Mouse (Mus musculus) midbrain, embryonic 15.5 days (tissue): ENCODE data around the gene Ric1. TPM values are rescaled to one million over a fixed set of nuclear protein-coding genes. Genes with fewer than 3 reads are reported as not detected.

ENCODE experiments used
- ATAC-seq: fragments of 200-750 bp; cut with Nextera tagmentation; replicated peaks from 2 replicates; pipeline ENCODE4 v1.8.0; 2017; ENCODE audit warnings: moderate TSS enrichment
- H3K27ac ChIP-seq: fragments of 300-500 bp; sonication (generic); 2 replicates; pipeline ENCODE4 v1.5.1; 2015; ENCODE audit warnings: mild to moderate bottlenecking, inconsistent platforms
- H3K27me3 ChIP-seq: fragments of 300-500 bp; sonication (generic); replicated peaks from 2 replicates; pipeline ENCODE4 v1.6.1; 2015; ENCODE audit warnings: inconsistent platforms
- H3K36me3 ChIP-seq: fragments of 300-500 bp; sonication (generic); replicated peaks from 2 replicates; pipeline ENCODE4 v1.6.1; 2015; ENCODE audit warnings: inconsistent platforms
- H3K4me1 ChIP-seq: fragments of 300-500 bp; sonication (generic); 2 replicates; pipeline ENCODE4 v1.6.1; 2015; ENCODE audit warnings: inconsistent platforms
- H3K4me2 ChIP-seq: fragments of 300-500 bp; sonication (generic); 2 replicates; pipeline ENCODE4 v1.6.1; 2015; ENCODE audit warnings: inconsistent platforms, mild to moderate bottlenecking, moderate library complexity
- H3K4me3 ChIP-seq: fragments of 300-500 bp; sonication (generic); 2 replicates; pipeline ENCODE4 v1.5.1; 2015; ENCODE audit warnings: mild to moderate bottlenecking, inconsistent platforms
- H3K9ac ChIP-seq: fragments of 300-500 bp; sonication (generic); 2 replicates; pipeline ENCODE4 v1.6.1; 2015; ENCODE audit warnings: mild to moderate bottlenecking, inconsistent platforms
- H3K9me3 ChIP-seq: fragments of 300-500 bp; sonication (generic); 2 replicates; pipeline ENCODE4 v1.6.1; 2016; ENCODE audit warnings: inconsistent platforms
- WGBS: fragments of 180-500 bp; shearing (Covaris S2); methylation state at CpG from one replicate; pipeline ENCODE4 v1.1.7; 2015; ENCODE audit warnings: mixed read lengths; 5-methylcytosine and 5-hydroxymethylcytosine counted together
- polyA plus RNA-seq: library from polyadenylated mRNA; unstranded; fragments of >200 nt; fragmentation: Nextera tagmentation; extraction: Ambion mirVana; gene quantifications from 2 replicates; pipeline ENCODE4 v1.2.1, GENCODE M21; 2015

Gene Ric1
- polyA plus RNA-seq, 1 experiment from 2014 or later = 14.4 TPM

DNA sequence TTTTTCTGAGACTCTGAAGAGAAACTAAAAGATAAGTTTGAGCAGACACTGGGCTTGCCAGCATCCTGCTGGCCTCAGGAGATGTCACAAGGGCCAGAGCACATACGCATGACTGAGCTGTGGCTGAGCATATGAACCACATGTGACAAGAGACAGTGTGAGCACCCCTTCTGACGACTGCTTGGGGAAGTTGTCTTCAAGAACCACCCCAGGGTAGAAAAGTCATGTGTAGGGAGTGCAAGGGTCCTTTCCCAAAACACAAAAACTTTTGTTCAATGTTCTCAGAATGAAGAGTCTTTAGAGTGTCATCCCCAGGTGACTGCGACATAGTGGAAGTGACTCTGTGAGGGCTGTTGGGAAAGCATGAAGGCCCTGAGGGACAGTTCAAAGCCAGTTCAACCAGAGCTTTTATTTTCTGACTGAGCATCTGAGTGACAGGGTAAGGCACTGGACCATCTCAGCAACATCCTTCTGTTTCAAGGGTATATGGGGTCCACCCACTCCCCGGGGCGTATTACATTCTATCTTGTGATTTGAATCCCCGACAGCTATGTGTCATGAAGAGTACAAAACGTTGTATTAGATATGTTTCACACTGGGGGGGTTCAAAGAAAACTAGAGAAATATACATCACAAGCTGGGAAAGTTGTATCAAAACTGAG lies 35.4 kb upstream of the Ric1 start:
- H3K4me2 ChIP-seq = no peak overlapping the region
- H3K9me3 ChIP-seq = no peaks in the 10 kb centered on the region
- 82% methylated on average over 7 of the region's 7 CpGs for WGBS

DNA sequence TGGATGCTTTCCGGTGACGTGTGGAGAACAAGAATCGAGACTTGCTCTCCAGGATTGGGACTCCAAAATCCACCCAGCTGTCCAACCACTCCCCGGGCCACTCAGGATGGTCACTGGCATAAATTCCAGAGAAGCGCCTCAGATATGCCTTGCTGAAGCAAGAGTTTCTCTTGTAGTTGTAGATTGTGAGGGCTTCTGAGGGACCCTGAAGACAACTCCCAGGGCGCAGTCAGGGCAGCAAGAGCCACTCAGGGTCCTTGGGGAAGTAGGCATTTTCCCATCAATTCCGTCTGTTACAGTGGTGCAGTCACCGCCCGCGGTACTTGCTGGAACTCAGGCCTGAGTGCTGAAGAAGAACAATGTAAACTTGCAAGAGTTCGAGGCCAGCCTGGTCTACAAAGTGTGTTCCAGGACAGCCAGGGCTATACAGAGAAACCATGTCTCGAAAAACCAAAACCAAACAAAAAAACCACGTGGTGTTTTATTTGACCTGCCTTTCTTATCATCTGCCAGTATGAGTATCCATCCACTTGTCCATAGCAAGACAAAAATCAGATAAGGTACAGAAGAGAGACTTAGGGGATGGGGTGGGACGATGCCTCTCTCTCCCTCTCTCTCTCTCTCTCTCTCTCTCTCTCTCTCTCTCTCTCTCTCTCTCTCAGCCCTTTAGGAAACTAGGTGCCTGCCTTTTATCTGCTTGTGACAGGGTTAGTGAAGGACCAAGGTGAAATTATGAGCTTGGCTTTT lies 34.6 kb upstream of the Ric1 start:
- H3K36me3 ChIP-seq = no peaks in the 10 kb centered on the region
- WGBS = 91% methylated on average over 14 of the region's 14 CpGs
- no peaks in the 10 kb centered on the region for H3K27me3 ChIP-seq
- no peaks in the 10 kb centered on the region for H3K9me3 ChIP-seq
- ATAC-seq = no peak
- H3K4me2 ChIP-seq = no peak overlapping the region
- no peaks in the 10 kb centered on the region for H3K4me1 ChIP-seq
- no peak overlapping the region for H3K4me3 ChIP-seq
- H3K9ac ChIP-seq = no peak overlapping the region
- no peak overlapping the region for H3K27ac ChIP-seq

More for the DNA sequence above, 35.4 kb upstream of the Ric1 start:
- Histone ChIP-seq H3K9ac (no peak overlapping the region), H3K27me3 (no peaks in the 10 kb centered on the region), H3K4me1 (no peaks in the 10 kb centered on the region), H3K36me3 (no peaks in the 10 kb centered on the region), H3K27ac (no peak overlapping the region), H3K4me3 (no peak overlapping the region)
- no peak for ATAC-seq

DNA sequence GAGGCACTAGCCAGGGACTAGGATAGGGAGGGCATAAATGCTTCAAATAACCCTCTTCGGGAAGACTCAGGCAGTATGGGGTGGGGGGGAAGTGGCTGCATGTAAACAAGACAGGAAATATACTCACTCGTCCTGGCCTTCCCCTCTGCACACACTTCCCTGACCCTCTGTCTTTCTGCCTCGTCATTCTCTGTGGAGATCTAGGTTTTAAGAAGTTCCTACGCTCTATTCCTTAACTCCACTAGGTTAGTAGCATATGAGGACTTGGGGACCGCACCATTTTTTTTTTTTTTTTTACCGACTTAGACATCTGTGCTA lies 34.0 kb upstream of the Ric1 start:
- 71% methylated on average over 6 of the region's 6 CpGs for WGBS
- Histone ChIP-seq H3K4me2 (no peak overlapping the region), H3K27ac (no peak overlapping the region), H3K4me3 (no peak overlapping the region), H3K9ac (no peak overlapping the region), H3K36me3 (no peaks in the 10 kb centered on the region), H3K4me1 (no peaks in the 10 kb centered on the region), H3K27me3 (no peaks in the 10 kb centered on the region), H3K9me3 (no peaks in the 10 kb centered on the region)
- ATAC-seq = no peak

DNA sequence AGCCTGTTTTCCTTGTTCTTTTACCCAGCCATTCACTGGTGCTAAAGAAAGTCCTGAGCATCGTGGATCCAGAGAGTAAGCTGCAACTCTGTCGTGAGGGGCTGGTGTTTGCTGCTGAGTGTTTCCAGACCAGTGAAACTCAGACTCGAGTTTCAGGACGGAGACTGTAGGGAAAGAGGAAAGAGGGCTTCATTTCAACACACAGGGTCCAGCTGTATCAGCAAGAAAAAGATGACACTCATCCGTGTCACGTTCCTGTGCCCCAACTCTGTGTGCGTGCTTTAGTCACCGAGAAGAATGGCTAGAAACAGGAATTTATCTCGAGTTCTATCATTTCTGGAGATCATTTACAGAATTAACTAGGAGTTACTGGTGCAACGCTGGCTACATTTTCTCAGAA lies 33.7 kb upstream of the Ric1 start:
- Histone ChIP-seq H3K4me2 (no peak overlapping the region), H3K27me3 (no peaks in the 10 kb centered on the region), H3K9ac (no peak overlapping the region), H3K4me1 (no peaks in the 10 kb centered on the region), H3K27ac (no peak overlapping the region), H3K36me3 (no peaks in the 10 kb centered on the region), H3K9me3 (no peaks in the 10 kb centered on the region), H3K4me3 (no peak overlapping the region)
- WGBS = 74% methylated on average over 10 of the region's 10 CpGs
- no peak for ATAC-seq

DNA sequence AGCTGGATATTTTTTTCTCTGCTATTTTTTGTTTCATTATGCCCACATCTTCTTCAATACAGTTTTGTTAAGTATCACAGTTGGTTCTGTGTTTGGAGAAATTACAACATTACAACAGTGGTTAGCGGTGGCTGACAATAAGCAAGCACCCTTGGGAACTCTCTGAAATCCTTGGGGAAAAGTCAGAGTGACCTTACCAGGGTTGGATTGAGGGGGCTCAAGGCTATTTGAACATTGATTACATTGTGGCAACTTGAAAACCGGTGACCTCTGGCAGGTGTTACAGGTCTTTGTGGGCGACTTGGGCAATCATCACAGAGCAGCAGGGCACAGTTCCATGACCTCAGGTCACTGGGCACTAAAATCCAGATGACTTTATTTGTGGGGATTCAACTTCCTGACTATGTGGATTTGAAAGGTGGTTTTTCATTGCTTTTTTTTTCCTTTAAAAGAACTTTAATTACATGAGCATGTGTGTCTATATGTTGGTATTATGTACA lies 32.2 kb upstream of the Ric1 start:
- Histone ChIP-seq H3K4me2 (no peak overlapping the region), H3K27ac (no peak overlapping the region), H3K27me3 (no peaks in the 10 kb centered on the region; the same call in 1 of the 2 replicates), H3K4me3 (no peak overlapping the region), H3K9me3 (no peaks in the 10 kb centered on the region), H3K9ac (no peak overlapping the region), H3K4me1 (no peaks in the 10 kb centered on the region), H3K36me3 (no peaks in the 10 kb centered on the region)
- 86% methylated on average over 3 of the region's 3 CpGs for WGBS
- no peak for ATAC-seq

DNA sequence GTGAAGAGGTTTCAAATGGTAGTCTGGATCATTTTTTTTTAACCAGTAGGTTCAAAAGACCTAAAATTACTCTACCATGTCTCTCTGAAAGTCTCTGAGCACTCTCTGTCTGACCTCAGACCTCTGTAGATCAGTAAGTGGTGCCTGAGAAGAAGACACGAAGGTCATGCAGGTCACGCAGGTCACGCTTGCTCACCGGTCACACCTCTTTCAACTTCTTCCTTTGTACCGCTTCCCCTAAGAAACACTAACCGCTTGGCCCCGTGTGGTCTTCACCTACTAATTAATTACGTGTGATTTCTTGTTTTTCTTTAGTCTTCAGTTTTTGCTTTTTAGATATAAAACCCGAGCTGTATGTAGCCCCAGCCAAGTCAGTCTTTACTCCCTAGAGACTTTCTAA lies 30.6 kb upstream of the Ric1 start:
- Histone ChIP-seq H3K9me3 (no peaks in the 10 kb centered on the region), H3K4me2 (no peak overlapping the region), H3K27ac (no peak overlapping the region), H3K36me3 (no peaks in the 10 kb centered on the region), H3K27me3 (no peaks in the 10 kb centered on the region; the same call in 1 of the 2 replicates), H3K4me1 (no peaks in the 10 kb centered on the region), H3K4me3 (no peak overlapping the region), H3K9ac (no peak overlapping the region)
- ATAC-seq = no peak
- 76% methylated on average over 9 of the region's 9 CpGs for WGBS

DNA sequence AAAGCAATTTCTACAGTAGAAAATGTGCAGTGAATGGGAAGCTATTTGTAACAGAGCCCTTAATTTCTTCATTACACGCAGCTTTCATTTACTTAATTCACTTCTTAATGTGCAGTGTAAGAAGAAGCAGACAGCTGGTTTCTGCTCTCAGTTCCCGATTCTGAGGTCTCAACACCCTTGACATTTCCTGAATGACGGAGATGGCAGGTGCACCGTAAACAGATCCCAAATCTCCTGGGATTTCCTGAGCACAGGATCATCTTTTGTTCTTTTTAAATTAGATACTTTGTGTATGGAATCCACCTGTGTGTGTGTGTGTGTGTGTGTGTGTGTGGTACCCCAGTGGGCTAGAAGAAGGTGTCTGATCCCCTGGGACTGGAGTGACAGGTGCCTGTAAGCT lies 27.6 kb upstream of the Ric1 start:
- ATAC-seq = no peak
- 68% methylated on average over 4 of the region's 4 CpGs for WGBS
- H3K9me3 ChIP-seq = no peaks in the 10 kb centered on the region
- H3K9ac ChIP-seq = no peak overlapping the region
- H3K4me3 ChIP-seq = no peak overlapping the region
- H3K27me3 ChIP-seq = no peaks in the 10 kb centered on the region; the same call in 1 of the 2 replicates
- no peaks in the 10 kb centered on the region for H3K4me1 ChIP-seq
- no peaks in the 10 kb centered on the region for H3K36me3 ChIP-seq
- H3K27ac ChIP-seq = no peak overlapping the region
- no peak overlapping the region for H3K4me2 ChIP-seq

DNA sequence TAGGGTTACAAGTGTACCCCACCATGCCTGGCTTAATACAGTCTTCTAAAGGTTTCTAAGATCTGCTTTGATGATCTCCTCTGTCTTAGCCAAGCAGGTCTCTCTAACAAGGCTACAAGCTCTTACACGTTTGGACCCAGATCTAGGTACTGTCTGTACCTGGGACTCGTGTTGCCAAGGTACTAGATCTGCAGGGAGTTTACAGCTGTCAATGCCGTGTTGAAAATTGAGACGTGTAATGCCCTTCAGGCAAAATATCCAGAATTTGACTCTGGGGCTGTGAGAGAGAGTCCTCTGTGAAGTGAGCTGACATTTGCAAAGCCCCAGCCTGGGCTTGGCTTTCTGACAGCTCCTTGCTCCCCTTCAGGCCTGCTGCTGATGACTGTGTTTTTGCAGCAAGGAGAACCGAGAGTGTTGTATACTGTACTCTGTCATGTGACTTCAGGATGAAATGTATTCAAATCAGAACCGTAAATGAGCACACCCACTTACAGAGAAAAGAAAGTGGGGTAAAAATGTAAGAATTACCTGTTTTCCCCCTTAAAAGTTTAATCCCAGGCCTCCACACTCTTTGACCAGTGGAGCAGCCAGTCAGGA lies 26.0 kb upstream of the Ric1 start:
- Histone ChIP-seq H3K9me3 (no peaks in the 10 kb centered on the region), H3K27ac (no peak overlapping the region), H3K4me1 (peaks cover 2% of the 10 kb centered on the region; the same call in 1 of the 2 replicates), H3K36me3 (no peaks in the 10 kb centered on the region), H3K9ac (no peak overlapping the region), H3K4me3 (no peak overlapping the region), H3K4me2 (no peak overlapping the region), H3K27me3 (no peaks in the 10 kb centered on the region; the same call in 1 of the 2 replicates)
- WGBS = 75% methylated on average over 6 of the region's 6 CpGs
- no peak for ATAC-seq

DNA sequence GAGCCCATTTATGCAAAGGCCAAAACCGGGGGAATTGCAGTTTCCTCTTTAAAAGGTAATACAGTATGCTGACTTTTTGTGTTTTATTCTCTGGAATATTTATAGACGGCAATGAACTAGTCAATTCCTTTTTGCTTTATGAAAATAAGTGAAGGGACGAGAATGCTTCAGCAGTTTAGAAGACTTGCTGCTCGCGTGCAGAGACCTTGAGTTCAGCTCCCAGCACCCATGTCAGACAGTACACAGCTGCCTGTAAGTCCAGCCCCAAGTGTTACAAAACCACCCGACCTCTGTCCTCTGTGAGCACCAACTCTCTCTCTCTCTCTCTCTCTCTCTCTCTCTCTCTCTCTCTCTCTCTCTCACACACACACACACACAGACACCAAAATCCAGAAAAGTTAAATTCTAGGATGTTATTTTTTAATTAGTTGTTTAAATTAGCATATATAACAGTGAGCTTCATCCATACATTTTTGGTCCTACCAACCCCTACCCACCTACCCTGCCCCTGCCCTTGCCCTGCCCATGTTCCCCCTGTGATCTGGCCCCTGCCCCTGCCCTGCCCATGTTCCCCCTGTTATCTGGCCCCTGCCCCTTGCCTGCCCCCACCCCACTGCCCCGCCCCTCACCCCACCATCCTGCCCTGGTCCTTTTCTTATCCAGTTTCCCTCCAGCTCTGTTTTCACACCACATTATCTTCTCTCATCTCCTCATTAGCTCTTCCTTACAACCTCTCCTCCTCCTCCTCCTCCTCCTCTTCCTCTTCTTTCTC lies 25.1 kb upstream of the Ric1 start:
- Histone ChIP-seq H3K9ac (no peak overlapping the region), H3K4me2 (no peak overlapping the region), H3K4me1 (peaks cover 4% of the 10 kb centered on the region; the same call in 1 of the 2 replicates), H3K27me3 (no peaks in the 10 kb centered on the region; the same call in 1 of the 2 replicates), H3K27ac (no peak overlapping the region), H3K36me3 (no peaks in the 10 kb centered on the region), H3K9me3 (no peaks in the 10 kb centered on the region), H3K4me3 (no peak overlapping the region)
- WGBS = 78% methylated on average over 7 of the region's 7 CpGs
- no peak for ATAC-seq

DNA sequence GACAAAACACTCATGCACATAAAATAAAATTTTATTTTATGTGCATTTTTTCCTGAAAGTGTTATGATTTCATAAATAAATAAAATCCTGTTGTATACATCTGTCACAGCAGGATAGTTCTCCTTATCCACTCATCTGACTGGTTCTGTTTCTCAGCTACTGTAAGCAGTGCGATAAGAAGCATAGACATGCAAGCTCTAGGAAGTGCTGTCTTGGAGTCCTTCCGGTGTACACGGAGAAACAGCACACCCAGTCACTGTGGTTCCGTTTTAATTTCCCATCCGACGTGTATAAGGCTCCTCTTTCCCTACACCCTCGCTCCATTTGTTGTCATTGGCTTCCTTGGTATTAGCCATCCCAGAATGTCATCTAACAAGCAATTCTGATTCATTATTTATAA lies 24.2 kb upstream of the Ric1 start:
- peaks cover 4% of the 10 kb centered on the region; the same call in 1 of the 2 replicates for H3K4me1 ChIP-seq
- H3K27ac ChIP-seq = no peak overlapping the region
- no peak overlapping the region for H3K4me2 ChIP-seq
- H3K27me3 ChIP-seq = no peaks in the 10 kb centered on the region; the same call in 1 of the 2 replicates
- no peak for ATAC-seq
- no peak overlapping the region for H3K9ac ChIP-seq
- H3K9me3 ChIP-seq = no peaks in the 10 kb centered on the region
- H3K4me3 ChIP-seq = no peak overlapping the region
- H3K36me3 ChIP-seq = no peaks in the 10 kb centered on the region
- WGBS = 85% methylated on average over 7 of the region's 7 CpGs

DNA sequence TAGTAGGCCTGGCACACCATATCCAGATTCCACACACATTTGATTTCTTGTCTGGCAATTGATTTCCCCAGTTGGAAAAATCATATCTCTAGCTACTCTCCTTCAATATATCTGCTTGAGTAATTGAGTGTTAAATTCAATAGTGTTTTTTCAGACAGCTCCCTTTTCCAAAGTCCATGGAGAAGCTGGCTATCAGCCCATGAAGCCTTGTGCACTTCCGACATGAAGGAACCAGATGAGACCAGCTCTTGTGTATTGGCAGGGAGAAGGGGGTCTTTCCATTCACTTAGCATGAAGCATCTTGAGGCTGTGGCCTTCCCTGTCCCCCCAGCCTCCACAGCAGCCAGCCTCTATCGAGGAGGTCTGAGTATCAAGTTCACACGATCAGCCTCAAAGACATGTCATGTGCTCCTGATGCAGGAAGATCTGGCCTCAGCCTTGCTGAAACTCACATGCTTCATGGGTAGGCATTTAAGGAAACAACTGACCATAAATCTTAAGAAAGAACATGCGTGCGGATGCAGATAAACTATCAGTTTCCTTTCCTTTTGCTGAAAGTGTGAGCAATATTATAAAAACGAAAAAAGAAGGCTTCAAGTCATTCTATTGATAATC lies 23.1 kb upstream of the Ric1 start:
- ATAC-seq = no peak
- no peak overlapping the region for H3K27ac ChIP-seq
- H3K9me3 ChIP-seq = no peaks in the 10 kb centered on the region
- peaks cover 4% of the 10 kb centered on the region; the same call in 1 of the 2 replicates for H3K4me1 ChIP-seq
- no peak overlapping the region for H3K4me2 ChIP-seq
- H3K36me3 ChIP-seq = no peaks in the 10 kb centered on the region
- H3K27me3 ChIP-seq = no peaks in the 10 kb centered on the region; the same call in 1 of the 2 replicates
- WGBS = 81% methylated on average over 6 of the region's 6 CpGs
- H3K4me3 ChIP-seq = no peak overlapping the region
- no peak overlapping the region for H3K9ac ChIP-seq

DNA sequence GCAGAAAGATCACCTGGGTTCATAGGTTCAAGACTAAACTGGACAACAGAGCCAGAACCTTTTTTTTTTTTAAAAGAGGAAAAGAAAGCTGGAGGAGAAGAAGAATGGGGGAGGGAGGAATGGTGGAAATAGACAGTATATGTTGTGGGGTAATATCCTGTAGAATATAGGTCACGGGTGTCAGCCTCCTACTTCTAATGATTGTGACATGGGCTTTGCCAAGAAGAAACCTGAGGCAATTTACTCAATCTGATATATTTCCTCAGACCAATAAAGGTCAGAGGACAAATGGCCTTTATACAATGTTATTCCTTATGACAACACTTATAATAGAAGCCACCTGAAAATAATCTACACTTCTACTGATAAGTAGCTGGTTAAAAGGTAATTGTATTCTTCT lies 21.7 kb upstream of the Ric1 start:
- no peaks in the 10 kb centered on the region for H3K27me3 ChIP-seq
- peaks cover 4% of the 10 kb centered on the region; the same call in 1 of the 2 replicates for H3K4me1 ChIP-seq
- no peak overlapping the region for H3K9ac ChIP-seq
- H3K9me3 ChIP-seq = no peaks in the 10 kb centered on the region
- no peak overlapping the region for H3K4me2 ChIP-seq
- H3K27ac ChIP-seq = no peak overlapping the region
- H3K4me3 ChIP-seq = no peak overlapping the region
- 88% methylated on average over 1 of the region's 1 CpGs for WGBS
- no peaks in the 10 kb centered on the region for H3K36me3 ChIP-seq
- ATAC-seq = no peak
